Mouse (Mus musculus): Measurements from ENCODE around the gene Itga3. TPM values are rescaled to one million over a fixed set of nuclear protein-coding genes. Genes with fewer than 3 reads are reported as not detected.

The Itga3 gene
- total RNA-seq (2014; fragmentation: Nextera tagmentation) (not detected in 2 replicates), total RNA-seq (2017) (0.28 TPM in 1 of 2 replicates, not detected in the other)

DNA sequence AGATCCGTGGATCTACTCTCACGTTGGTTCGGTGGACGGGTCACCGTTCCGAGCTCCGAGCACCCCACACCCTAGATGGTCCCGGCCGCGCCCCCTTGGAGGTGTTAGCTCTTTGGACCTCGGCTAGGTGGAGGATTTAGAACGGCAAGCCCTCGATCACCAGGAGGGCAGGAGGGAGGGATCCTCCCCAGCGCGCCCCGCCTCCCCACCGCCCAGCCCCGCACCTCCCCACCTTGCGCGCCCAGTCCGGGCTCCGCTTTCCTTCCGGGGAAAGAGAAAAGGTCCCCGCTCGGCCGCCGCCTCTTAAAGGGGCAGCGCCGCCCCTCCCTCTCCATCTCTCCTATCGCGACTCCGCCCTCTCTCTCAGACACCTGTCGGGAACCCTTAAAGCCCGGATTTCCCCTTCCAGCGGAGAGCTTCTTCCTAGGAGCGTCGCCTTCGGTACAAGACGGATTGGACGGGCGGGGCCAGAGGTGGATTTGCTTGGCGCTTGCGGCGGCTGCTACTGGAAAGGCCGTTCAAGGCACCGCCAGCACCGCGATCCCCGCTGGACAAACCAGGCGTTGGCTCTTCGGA lies at the start of gene Itga3:
TSS of gene Itga3 (minus strand) at position 266 of the 576 bp plus-strand sequence.
- ATAC-seq (replicated peaks; ENCODE audit: low FRiP score, low TSS enrichment, poor library complexity, severe bottlenecking) = peak; percentile 34

DNA sequence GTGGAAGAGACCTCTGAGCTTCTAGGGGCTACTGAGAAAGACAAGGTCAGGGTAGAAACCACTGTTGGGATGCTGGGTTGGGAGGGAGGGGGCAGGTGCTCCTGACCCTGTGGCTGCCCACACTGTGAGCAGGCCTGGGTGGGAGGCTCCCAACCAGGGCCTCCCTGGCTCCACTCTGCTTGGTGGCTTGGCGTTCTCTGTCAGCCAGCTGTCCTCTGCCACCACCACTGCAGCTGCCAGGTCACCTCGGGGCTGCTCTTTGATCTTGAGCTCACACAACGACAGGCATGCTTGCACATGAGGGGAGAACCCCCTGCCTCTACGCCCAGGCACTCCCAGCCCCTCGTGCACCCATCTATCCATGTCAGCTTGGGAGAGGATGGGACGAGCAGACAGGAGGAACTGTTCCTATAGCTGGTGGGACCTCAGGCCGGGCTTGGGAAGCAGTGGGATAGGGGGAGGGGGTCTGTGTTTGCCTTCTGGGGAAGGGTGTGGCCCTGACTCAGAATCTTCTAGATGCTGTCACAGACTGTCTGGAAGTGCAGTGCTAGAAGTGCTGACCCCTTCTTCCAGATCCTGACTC lies 48.9 kb upstream of the Itga3 start:
- no peak for ATAC-seq (replicated peaks; ENCODE audit: low FRiP score, low TSS enrichment, poor library complexity, severe bottlenecking)

DNA sequence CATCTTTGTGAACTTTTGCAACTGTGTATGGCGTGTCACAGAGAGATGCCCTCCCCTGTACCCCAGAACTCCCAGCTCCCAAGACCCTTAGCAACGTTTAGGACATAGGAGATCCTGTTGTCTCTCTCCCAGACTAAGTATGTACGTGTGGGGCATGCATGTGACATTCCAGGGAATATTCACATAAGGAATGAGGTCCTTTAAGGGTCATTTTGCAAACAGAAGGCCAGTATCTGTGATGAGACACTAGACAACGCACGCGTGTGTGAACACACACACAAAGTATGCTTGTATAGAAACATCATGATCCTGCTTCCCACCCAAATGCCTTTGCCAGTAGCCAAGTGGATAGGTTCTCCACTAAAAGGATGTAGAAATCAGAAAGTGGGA lies 45.5 kb upstream of the Itga3 start:
- no peak for ATAC-seq (replicated peaks; ENCODE audit: low FRiP score, low TSS enrichment, poor library complexity, severe bottlenecking)

DNA sequence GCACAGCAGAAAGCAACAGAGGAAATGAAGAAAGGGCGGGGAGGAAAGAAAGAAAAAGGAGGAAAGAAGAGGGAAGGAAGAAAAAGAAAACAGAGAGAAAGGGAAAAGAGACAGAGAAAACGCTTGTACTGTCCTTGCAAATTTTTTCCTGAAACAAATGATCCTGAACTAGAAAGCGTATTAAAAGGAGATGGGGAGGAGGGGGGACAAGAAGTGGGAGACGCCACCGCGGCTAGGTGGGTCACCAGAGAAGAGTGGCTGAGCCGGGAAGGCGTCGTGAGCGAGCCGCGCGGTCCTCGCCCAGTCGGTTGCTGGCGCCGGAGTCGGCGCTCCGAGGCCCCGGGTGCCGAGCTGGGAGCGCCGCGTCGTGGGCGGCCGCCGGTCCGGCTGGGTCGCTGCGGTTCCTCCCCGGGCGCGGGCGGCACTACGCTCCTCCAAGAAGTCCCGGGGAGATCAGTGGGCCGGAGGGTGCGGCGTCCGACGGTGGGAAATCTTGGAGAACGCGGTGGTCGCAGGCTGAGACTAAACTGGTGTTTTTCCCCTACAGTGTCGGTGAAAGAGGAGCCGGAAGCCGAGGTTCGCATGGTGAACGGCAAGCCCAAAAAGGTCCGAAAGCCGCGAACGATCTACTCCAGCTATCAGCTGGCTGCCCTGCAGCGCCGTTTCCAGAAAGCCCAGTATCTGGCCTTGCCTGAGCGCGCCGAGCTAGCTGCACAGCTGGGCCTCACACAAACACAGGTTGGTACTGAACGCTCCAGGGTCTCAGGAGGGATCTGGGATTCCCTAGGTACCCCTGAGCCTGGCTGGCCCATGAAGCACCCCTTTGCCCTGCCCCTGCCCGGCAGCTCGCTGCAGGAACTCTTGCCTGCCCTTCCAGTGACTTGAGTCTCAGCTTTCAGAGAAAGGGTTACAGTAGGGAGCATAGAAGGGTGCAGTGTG lies 44.8 kb upstream of the Itga3 start:
- ATAC-seq (replicated peaks; ENCODE audit: low FRiP score, low TSS enrichment, poor library complexity, severe bottlenecking) = no peak

DNA sequence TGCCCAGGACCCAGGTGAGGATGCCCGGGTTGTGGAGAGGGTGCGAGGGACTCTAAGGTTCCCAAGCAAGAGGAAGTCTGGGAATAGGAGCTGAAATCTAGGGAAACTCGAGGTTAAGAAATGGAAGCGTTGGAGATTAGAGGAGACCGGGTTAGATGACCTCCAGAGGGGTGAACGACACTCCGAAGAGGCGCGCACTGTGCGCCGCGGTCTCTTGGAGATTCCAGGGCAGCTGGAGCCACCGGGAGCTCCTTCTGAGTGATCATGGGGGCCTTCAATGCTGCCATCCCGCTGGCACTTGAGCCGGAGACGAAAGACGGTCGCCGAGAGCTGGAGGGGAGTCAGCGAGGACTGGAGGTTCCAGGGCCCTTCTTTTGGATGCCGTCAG lies 44.0 kb upstream of the Itga3 start:
- no peak for ATAC-seq (replicated peaks; ENCODE audit: low FRiP score, low TSS enrichment, poor library complexity, severe bottlenecking)

DNA sequence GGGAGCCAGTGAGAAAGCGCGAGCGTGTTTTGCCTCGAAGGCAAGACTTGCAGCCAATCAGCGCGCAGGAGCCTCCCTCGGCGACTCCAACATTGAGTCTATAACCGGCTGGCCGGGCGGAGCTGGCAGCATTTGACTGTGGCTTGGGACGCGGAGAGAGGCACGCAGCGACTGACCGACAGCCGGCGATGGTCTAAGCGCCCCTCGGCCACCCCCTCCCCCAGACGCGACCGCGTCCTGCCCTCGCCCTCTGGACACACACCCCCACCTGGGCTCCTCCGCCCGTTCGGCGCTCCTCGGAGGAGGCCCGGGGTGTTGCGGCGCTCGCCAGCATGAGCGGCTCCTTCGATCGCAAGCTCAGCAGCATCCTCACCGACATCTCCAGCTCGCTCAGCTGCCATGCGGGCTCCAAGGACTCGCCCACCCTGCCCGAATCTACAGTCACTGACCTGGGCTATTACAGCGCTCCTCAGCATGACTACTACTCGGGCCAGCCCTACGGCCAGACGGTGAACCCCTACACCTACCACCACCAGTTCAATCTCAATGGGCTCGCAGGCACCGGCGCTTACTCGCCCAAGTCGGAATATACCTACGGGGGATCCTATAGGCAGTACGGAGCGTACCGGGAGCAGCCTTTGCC lies 43.5 kb upstream of the Itga3 start, which contains the start of gene Dlx3:
TSS of gene Dlx3 (plus strand) at position 130 of the 643 bp plus-strand sequence.
- no peak for ATAC-seq (replicated peaks; ENCODE audit: low FRiP score, low TSS enrichment, poor library complexity, severe bottlenecking)

DNA sequence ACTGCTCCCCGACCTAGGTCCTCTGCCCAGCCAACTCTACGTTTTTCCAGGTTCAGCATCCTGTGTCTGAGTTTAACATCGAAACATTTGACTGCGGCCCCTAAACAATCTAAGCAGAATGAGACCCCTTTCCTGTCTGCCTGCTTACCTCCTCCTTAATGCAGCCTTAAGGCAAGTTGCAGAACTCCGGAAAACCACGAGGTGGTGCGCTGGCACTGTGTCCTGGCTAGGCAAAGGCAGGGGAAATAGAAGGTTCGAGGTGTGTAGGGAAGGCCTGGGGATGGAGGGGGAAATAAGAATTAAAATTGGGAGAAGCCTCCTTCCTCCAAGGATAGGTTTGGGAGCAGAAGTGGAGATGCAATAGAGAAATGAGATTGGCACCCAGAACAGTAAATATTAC lies 41.9 kb upstream of the Itga3 start:
- peak; percentile 52; the same call in 1 of the 2 replicates for ATAC-seq (replicated peaks; ENCODE audit: low FRiP score, low TSS enrichment, poor library complexity, severe bottlenecking)

DNA sequence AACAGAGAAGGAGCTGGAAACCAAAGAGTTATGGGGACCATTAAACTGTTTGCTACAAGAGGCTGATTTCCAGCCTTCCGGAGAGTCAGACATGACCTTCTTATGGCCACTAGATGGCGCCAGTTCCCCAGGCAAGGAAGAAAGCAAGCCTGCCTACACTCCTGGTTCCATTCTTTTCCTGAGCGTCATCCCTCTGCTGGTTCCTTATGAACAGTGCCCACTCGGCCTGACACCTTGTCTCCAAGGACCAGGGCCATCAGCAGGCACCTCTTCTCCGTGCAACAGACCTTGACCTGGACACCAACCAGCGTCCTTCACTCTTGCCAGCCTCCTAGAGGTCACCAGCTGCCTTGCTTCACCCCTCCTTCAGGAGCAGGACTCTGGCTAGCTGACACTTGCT lies 40.4 kb upstream of the Itga3 start:
- ATAC-seq (replicated peaks; ENCODE audit: low FRiP score, low TSS enrichment, poor library complexity, severe bottlenecking) = peak; percentile 70

DNA sequence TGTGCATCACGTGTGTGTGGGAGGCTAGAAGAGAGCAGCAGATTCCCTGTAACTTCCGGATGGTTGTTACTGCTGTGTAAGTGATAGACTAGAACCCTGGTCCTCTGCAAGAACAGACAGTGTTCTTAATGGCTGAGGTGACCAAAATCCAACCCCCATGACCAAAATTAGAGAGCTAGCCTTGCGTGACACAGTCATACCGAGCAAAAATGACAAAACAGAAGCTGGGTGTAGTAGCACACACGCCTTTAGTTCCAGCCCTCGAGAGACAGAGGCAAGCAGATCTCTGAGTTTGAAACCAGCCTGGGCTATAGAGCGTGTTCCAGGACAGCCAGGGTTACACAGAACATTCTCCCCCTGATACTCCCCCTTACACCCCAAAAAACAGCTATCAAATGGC lies 33.5 kb upstream of the Itga3 start:
- no peak for ATAC-seq (replicated peaks; ENCODE audit: low FRiP score, low TSS enrichment, poor library complexity, severe bottlenecking)

DNA sequence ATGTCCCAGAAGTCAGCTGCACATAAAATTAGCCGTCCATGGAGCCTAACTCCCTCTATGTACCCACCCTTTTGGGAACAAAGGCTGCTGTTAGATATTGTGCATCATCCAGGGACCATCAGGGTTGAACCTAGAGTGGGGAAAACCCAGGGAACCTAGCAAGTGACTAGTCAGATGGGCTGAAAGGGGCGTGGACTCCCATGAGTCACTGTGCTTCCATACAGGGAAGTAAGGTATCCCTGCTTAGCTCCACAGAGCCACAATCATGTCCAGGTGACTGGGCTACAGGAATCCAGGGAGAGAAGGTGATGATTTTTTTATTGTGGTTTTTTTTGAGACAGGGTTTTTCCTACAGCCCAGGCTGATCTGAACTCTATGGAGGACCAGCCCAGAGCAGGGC lies 32.4 kb upstream of the Itga3 start:
- ATAC-seq (replicated peaks; ENCODE audit: low FRiP score, low TSS enrichment, poor library complexity, severe bottlenecking) = no peak

DNA sequence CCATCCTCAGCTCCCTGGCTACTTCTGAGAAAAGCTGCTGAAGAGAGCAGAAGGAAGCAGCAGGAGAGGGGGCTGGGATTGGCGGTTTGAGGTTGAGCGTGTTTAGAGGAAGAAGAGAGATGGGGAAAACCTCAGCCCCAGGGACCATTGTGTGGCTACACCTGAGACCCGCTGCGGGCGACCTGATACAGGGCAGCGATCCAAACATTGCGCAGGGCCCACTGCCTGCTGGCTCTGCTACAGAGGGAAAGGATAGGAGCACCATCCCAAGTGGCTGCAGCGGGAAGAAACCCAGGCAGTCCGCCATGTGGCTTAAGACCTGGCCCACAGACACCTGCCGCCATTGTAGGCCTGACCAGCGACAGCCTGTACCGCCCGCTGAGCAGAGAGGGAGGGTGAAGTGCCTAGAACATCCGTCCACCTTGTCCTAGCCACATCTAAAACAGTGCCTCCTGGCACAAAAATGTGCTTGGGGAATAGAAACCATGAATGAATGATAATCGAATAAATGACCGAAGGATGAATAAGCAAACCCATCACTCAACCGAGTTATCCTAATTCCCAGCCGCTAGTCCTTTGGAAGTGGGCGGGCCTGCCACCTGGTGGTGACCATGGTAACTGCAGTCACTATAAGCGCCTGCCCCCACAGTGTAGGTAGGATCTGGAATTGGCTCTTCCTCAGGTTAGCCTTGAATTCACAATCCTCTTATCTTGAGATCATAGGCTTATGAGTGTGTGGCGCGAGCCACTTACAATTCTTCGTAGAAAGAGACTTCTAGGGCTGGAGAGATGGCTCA lies 30.0 kb upstream of the Itga3 start:
- peak; percentile 65 for ATAC-seq (replicated peaks; ENCODE audit: low FRiP score, low TSS enrichment, poor library complexity, severe bottlenecking)

DNA sequence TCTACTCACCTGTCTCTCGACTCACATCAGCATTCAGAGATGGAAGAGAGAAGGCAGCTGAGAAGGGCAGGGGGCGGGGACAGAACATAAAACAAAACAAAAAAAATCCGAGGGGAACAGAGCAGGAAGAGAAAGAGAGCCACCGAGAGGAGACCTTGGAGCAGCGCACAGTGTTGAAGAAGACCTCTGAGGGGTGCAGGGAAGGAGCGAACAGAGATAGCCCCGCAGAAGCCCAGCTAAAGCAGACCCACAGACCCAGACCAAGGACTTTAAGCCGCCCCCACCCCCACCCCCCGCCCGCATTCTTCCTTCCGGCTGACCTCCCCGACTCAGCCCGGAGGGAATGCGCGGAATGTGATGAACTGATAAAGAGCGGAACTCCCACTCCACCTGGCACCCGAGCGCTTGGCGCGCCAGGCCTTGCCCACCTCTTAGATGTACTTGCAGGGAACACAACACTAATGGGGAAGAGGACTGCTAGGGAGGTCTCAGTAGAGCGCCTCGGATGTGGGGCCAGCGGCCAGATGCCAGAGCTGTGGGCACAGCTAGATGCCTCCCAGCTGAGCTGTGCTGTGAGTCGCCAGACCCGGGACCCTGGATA lies 28.8 kb upstream of the Itga3 start:
- no peak for ATAC-seq (replicated peaks; ENCODE audit: low FRiP score, low TSS enrichment, poor library complexity, severe bottlenecking)

DNA sequence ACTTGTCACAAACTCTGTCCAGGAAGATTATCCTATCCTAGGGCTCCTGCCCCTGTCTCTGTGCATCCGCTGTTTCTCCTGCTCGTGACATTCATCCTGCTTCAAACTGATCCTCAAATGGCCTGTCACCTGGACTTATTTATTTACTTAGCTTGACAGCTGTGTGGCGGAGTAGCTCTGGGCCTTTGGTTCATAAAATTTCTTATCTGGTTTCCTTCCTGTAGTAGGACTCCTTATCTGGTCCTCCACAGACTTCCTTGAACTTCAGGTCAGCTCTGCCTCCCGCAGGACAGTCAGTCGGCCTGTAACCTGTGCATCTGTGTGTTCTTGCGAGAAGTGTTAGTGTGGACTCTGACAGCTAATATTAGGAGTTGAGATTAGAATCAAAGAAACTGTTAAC lies 27.7 kb upstream of the Itga3 start:
- peak; percentile 31; the same call in 1 of the 2 replicates for ATAC-seq (replicated peaks; ENCODE audit: low FRiP score, low TSS enrichment, poor library complexity, severe bottlenecking)

DNA sequence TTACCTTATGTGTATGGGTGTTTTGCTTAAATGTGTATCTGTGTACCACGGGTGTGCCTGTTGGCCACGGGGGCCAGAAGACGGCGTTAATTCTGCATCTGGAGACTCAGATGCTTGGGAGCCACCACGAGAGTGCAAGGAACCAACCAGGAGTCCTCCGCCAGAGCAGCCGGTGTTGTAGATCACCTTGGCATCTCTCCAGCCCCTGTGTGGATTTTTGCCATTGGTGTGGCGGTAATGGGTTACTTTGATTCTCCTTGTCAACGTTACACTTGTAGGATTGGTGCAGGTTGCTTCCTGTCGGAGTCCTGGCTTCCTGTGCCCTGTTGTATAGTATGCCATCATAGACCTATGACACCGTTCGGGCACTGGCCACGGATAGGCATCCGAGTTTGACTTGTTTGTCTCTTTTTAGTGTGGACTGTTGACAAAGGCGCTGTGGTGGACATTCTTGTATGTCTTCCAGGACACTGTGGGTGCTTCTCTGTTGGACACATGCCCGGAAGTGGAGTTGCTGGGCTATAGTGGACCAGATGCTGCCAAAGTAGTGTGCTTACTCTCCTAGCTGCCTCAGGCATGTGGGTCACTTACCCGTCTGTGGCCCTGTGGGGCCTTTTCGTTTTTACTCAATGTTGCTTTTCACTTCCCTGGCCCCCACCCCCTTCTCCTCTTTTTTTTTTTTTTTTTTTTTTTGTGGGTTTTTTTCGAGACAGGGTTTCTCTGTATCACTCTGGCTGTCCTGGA lies 25.7 kb upstream of the Itga3 start:
- no peak for ATAC-seq (replicated peaks; ENCODE audit: low FRiP score, low TSS enrichment, poor library complexity, severe bottlenecking)

DNA sequence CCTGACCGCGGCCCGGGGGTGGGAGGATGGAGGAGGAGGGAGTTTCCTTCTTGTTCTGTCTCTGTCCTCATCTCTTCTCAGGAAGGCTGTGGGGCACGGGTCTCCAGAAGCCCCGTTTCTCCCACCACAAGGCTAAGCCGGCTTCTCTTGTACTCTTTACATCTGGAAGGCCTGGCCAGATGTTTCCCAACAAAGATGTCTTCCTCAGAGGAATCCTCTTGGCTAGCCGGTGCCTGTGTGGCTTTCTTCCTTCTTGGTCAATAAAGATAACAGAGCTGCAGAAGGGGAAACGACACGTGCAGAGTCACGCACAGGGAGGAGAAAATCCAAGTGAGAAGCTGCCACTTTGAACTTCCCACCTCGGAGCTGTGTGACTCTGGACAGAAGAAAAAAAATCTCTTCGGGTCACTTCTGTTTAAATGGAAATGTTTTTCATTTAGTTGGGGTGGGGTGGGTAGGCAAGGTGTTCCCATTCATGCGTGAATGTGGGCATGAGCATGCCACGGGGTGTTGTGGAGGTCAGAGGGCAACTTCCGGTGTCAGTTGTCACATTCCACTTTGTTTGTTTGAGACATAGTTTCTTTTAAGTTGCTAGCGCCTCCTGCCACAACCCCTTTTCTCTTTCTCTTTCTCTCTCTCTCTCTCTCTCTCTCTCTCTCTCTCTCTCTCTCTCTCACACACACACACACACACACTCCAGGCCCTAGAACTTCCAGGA lies 24.6 kb upstream of the Itga3 start:
- ATAC-seq (replicated peaks; ENCODE audit: low FRiP score, low TSS enrichment, poor library complexity, severe bottlenecking) = no peak

DNA sequence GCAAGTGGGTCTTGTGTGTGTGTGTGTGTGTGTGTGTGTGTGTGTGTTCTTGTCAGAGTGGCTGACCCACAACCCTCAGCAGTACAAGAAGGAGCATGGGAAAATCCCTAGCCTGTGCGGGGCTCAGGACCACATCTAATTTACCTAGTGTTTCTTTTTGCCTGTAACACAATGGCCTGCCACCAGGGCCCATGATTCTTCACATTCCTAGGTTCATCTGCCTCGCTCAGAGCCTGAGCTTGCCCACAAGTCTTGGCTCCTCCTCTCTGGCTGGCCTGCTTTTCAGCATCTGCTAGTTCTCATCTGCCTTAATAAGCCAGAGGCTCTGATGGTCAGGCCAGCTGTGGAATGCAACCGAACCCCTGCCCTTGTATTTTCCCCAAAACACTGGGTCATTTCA lies 23.8 kb upstream of the Itga3 start:
- no peak for ATAC-seq (replicated peaks; ENCODE audit: low FRiP score, low TSS enrichment, poor library complexity, severe bottlenecking)

DNA sequence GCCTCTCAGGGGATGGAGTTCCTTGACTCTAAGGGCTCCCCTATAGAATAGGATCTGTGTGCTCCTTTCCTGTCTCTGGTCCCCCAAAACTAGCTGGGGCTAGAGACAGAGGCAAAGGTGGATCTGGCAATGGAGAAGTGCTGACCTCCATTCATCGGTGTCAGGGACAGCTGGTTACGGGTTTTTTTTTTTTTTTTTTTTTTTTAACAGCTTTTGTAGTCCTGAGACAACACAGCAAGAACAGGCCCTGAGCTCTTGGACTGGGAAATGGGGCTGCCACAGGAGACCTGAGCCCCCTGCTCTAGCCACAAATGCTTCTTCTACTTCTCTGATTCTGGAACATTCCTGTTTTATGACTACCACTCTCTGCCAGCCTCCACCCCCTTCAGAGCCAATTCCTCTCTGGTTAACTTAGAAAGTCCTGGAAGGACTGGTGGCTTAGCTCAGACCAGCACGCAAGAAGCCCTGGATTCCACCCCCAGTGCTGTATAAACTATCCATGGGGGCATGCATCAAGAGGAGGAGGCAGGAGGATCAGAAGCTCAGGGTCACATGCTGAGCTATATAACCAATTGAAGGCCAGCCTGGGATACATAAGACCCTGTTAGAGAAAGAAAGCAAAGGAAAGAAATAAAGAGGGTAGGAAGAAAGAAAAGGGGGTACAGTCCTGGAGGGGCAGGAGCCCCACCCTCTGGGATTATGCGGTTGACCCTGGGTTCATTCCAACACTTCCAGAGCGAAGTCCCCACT lies 21.9 kb upstream of the Itga3 start:
- ATAC-seq (replicated peaks; ENCODE audit: low FRiP score, low TSS enrichment, poor library complexity, severe bottlenecking) = no peak

All from megakaryocyte-erythroid progenitor cell, adult 5-6 weeks (primary cell).